Mouse (Mus musculus): ENCODE measurements at regions not wholly inside any gene's neighbourhood (a gene's known extent, or its start where the extent isn't known, plus 50 kb on each side); places are given as distances from the start of the nearest gene placed in this dataset.

DNA sequence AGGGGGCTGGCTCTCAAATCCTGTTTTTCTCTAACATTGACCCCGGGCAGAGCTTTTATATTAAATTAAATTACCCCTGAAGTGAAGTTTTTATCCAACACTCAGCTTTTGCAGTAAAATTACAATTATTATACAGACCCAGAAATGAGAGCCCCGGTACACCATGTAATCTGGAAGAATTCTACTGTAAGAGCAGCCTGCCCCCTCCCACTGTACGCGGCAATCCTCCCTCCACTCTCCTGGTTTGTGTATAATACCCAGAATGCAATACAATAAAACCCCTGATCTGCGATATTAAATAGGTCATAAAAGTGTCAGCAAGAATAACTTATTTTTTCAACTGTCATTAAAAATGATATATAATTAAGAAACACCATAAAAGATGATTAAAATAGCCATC is 492.3 kb downstream of the Ajap1 start:
- Histone ChIP-seq H3K36me3 (ENCODE audit: control insufficient read depth, insufficient read depth) (no peaks in the 10 kb centered on the region), H3K4me3 (ENCODE audit: insufficient read depth, poor library complexity, severe bottlenecking) (no peak overlapping the region), H3K79me2 (ENCODE audit: control insufficient read depth, insufficient read depth) (no peaks in the 10 kb centered on the region), H3K27me3 (ENCODE audit: control insufficient read depth, insufficient read depth, insufficient read length) (no peaks in the 10 kb centered on the region), H3ac (ENCODE audit: control insufficient read depth, insufficient read length, low read depth) (no peak overlapping the region), H3K79me3 (ENCODE audit: low read depth) (no peaks in the 10 kb centered on the region)
- TF ChIP-seq CEBPB (IDR thresholded peaks at IDR 0.05; ENCODE audit: low read depth): no peak
- TF ChIP-seq MYOD1 (IDR thresholded peaks at IDR 0.05; ENCODE audit: control insufficient read depth, insufficient read length, low read depth): no peak
- no peak for TF ChIP-seq USF1 (IDR thresholded peaks at IDR 0.05; ENCODE audit: low read depth)
- no peak for TF ChIP-seq CTCF (IDR thresholded peaks at IDR 0.05; ENCODE audit: control insufficient read depth, insufficient read depth, insufficient read length)

- Histone ChIP-seq H3ac (ENCODE audit: control insufficient read depth, insufficient read length, low read depth) (no peak overlapping the region), H3K27me3 (ENCODE audit: control insufficient read depth, insufficient read depth, insufficient read length) (no peaks in the 10 kb centered on the region), H3K36me3 (ENCODE audit: control insufficient read depth, insufficient read depth) (no peaks in the 10 kb centered on the region), H3K79me3 (ENCODE audit: low read depth) (no peaks in the 10 kb centered on the region), H3K4me3 (ENCODE audit: insufficient read depth, poor library complexity, severe bottlenecking) (no peak overlapping the region), H3K79me2 (ENCODE audit: control insufficient read depth, insufficient read depth) (no peaks in the 10 kb centered on the region)
- no peak for TF ChIP-seq CEBPB (IDR thresholded peaks at IDR 0.05; ENCODE audit: low read depth)
- no peak for TF ChIP-seq FOSL1 (IDR thresholded peaks at IDR 0.05; ENCODE audit: insufficient read depth, low read length, poor library complexity, severe bottlenecking)
- TF ChIP-seq MYOG (IDR thresholded peaks at IDR 0.05; ENCODE audit: control insufficient read depth, extremely low read depth, insufficient read length): no peak
- no peak for TF ChIP-seq MAX (IDR thresholded peaks at IDR 0.05)
- no peak for TF ChIP-seq MYOD1 (IDR thresholded peaks at IDR 0.05; ENCODE audit: control insufficient read depth, insufficient read length, low read depth)
- no peak for TF ChIP-seq USF1 (IDR thresholded peaks at IDR 0.05; ENCODE audit: low read depth)
- no peak for TF ChIP-seq CTCF (IDR thresholded peaks at IDR 0.05; ENCODE audit: control insufficient read depth, insufficient read depth, insufficient read length)
Observed at GRCm38 (mm10) chr4:152987726-152988125, 494.9 kb downstream of the Ajap1 start.

- TF ChIP-seq CEBPB (IDR thresholded peaks at IDR 0.05; ENCODE audit: low read depth) (no peak), USF1 (IDR thresholded peaks at IDR 0.05; ENCODE audit: low read depth) (no peak), CTCF (IDR thresholded peaks at IDR 0.05; ENCODE audit: control insufficient read depth, insufficient read depth, insufficient read length) (no peak), MAX (IDR thresholded peaks at IDR 0.05) (no peak), FOSL1 (IDR thresholded peaks at IDR 0.05; ENCODE audit: insufficient read depth, low read length, poor library complexity, severe bottlenecking) (no peak), MYOG (IDR thresholded peaks at IDR 0.05; ENCODE audit: control insufficient read depth, extremely low read depth, insufficient read length) (no peak), MYOD1 (IDR thresholded peaks at IDR 0.05; ENCODE audit: control insufficient read depth, insufficient read length, low read depth) (no peak)
- Histone ChIP-seq H3K36me3 (ENCODE audit: control insufficient read depth, insufficient read depth) (no peaks in the 10 kb centered on the region), H3K79me3 (ENCODE audit: low read depth) (no peaks in the 10 kb centered on the region), H3K27me3 (ENCODE audit: control insufficient read depth, insufficient read depth, insufficient read length) (no peaks in the 10 kb centered on the region), H3K79me2 (ENCODE audit: control insufficient read depth, insufficient read depth) (no peaks in the 10 kb centered on the region), H3K4me3 (ENCODE audit: insufficient read depth, poor library complexity, severe bottlenecking) (no peak overlapping the region), H3ac (ENCODE audit: control insufficient read depth, insufficient read length, low read depth) (no peak overlapping the region)
Observed at GRCm38 (mm10) chr4:152975012-152975675, 497.5 kb upstream of the Kcnab2 start.

- Histone ChIP-seq H3K4me3 (ENCODE audit: insufficient read depth, poor library complexity, severe bottlenecking) (no peak overlapping the region), H3K79me3 (ENCODE audit: low read depth) (no peaks in the 10 kb centered on the region), H3K79me2 (ENCODE audit: control insufficient read depth, insufficient read depth) (no peaks in the 10 kb centered on the region), H3K27me3 (ENCODE audit: control insufficient read depth, insufficient read depth, insufficient read length) (no peaks in the 10 kb centered on the region), H3ac (ENCODE audit: control insufficient read depth, insufficient read length, low read depth) (no peak overlapping the region), H3K36me3 (ENCODE audit: control insufficient read depth, insufficient read depth) (no peaks in the 10 kb centered on the region)
- no peak for TF ChIP-seq USF1 (IDR thresholded peaks at IDR 0.05; ENCODE audit: low read depth)
- no peak for TF ChIP-seq MYOD1 (IDR thresholded peaks at IDR 0.05; ENCODE audit: control insufficient read depth, insufficient read length, low read depth)
Observed at GRCm38 (mm10) chr4:152963001-152963400, 485.3 kb upstream of the Kcnab2 start.

DNA sequence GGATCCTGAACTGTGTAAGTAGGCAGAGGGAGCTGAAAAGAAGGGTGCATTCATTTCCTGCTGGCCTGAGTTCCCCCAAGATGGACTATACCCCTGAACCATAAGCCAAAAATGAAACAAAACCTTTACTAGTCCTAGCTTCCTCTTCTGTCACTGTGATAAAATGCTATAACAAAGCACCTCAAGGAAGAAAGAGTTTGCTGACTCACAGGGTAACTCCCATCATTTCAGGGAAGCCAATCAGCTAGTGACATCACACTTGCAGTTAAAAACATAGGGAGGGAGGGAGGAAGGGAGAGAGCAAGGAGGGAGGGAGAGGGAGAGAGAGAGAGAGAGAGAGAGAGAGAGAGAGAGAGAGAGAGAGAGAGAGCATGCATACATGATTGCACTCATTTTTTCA is 484.5 kb upstream of the Kcnab2 start:
- TF ChIP-seq USF1 (IDR thresholded peaks at IDR 0.05; ENCODE audit: low read depth) (no peak), FOSL1 (IDR thresholded peaks at IDR 0.05; ENCODE audit: insufficient read depth, low read length, poor library complexity, severe bottlenecking) (no peak), MAX (IDR thresholded peaks at IDR 0.05) (no peak), CEBPB (IDR thresholded peaks at IDR 0.05; ENCODE audit: low read depth) (no peak), CTCF (IDR thresholded peaks at IDR 0.05; ENCODE audit: control insufficient read depth, insufficient read depth, insufficient read length) (no peak), MYOG (IDR thresholded peaks at IDR 0.05; ENCODE audit: control insufficient read depth, extremely low read depth, insufficient read length) (no peak), MYOD1 (IDR thresholded peaks at IDR 0.05; ENCODE audit: control insufficient read depth, insufficient read length, low read depth) (no peak)
- Histone ChIP-seq H3K79me2 (ENCODE audit: control insufficient read depth, insufficient read depth) (no peaks in the 10 kb centered on the region), H3K79me3 (ENCODE audit: low read depth) (no peaks in the 10 kb centered on the region), H3K27me3 (ENCODE audit: control insufficient read depth, insufficient read depth, insufficient read length) (no peaks in the 10 kb centered on the region), H3K36me3 (ENCODE audit: control insufficient read depth, insufficient read depth) (no peaks in the 10 kb centered on the region), H3K4me3 (ENCODE audit: insufficient read depth, poor library complexity, severe bottlenecking) (no peak overlapping the region), H3ac (ENCODE audit: control insufficient read depth, insufficient read length, low read depth) (no peak overlapping the region)

GRCm38 (mm10) chr4:152961677-152962076 is 484.0 kb upstream of the Kcnab2 start:
- TF ChIP-seq CEBPB (IDR thresholded peaks at IDR 0.05; ENCODE audit: low read depth): no peak
- no peak for TF ChIP-seq MAX (IDR thresholded peaks at IDR 0.05)
- TF ChIP-seq FOSL1 (IDR thresholded peaks at IDR 0.05; ENCODE audit: insufficient read depth, low read length, poor library complexity, severe bottlenecking): no peak
- TF ChIP-seq USF1 (IDR thresholded peaks at IDR 0.05; ENCODE audit: low read depth): no peak
- TF ChIP-seq MYOG (IDR thresholded peaks at IDR 0.05; ENCODE audit: control insufficient read depth, extremely low read depth, insufficient read length): no peak
- no peak for TF ChIP-seq MYOD1 (IDR thresholded peaks at IDR 0.05; ENCODE audit: control insufficient read depth, insufficient read length, low read depth)
- no peak for TF ChIP-seq CTCF (IDR thresholded peaks at IDR 0.05; ENCODE audit: control insufficient read depth, insufficient read depth, insufficient read length)
- Histone ChIP-seq H3K36me3 (ENCODE audit: control insufficient read depth, insufficient read depth) (no peaks in the 10 kb centered on the region), H3K4me3 (ENCODE audit: insufficient read depth, poor library complexity, severe bottlenecking) (no peak overlapping the region), H3K79me2 (ENCODE audit: control insufficient read depth, insufficient read depth) (no peaks in the 10 kb centered on the region), H3K79me3 (ENCODE audit: low read depth) (no peaks in the 10 kb centered on the region), H3K27me3 (ENCODE audit: control insufficient read depth, insufficient read depth, insufficient read length) (no peaks in the 10 kb centered on the region), H3ac (ENCODE audit: control insufficient read depth, insufficient read length, low read depth) (no peak overlapping the region)

Data from C2C12 (cell line).